Mouse (Mus musculus): ENCODE measurements around the gene Pbx1.

GRCm38 (mm10) chr1:168425017-168425705, 6.9 kb downstream of the Pbx1 start:
- TF ChIP-seq FLI1 (IDR thresholded peaks at IDR 0.05; ENCODE audit: low read length) (no peak), GATA1 (IDR thresholded peaks at IDR 0.05; ENCODE audit: borderline replicate concordance, low read length) (no peak)
